Mouse (Mus musculus) cortical plate, adult 2 months (tissue): ENCODE measurements at regions not wholly inside any gene's neighbourhood (a gene's known extent, or its start where the extent isn't known, plus 50 kb on each side); places are given as distances from the start of the nearest gene placed in this dataset.

Source experiments
- H3K27ac ChIP-seq: fragments of 200-500 bp; 2 replicates; pipeline ENCODE4 v1.5.1; 2012; ENCODE audit warnings: low read length, control low read depth, inconsistent platforms; ENCODE audit not compliant: insufficient read depth
- H3K4me1 ChIP-seq: fragments of 200-500 bp; 2 replicates; pipeline ENCODE4 v1.6.1; 2011; ENCODE audit warnings: low read length; ENCODE audit not compliant: control insufficient read depth, insufficient read depth
- H3K4me3 ChIP-seq: fragments of 200-500 bp; 2 replicates; pipeline ENCODE4 v1.5.1; 2011; ENCODE audit warnings: mild to moderate bottlenecking, low read length, control low read depth; ENCODE audit not compliant: insufficient read depth
- CTCF ChIP-seq: fragments of 200-500 bp; IDR thresholded peaks from 2 replicates; pipeline ENCODE4 v1.5.1; 2011; ENCODE audit warnings: mild to moderate bottlenecking, control low read depth, low read length; ENCODE audit not compliant: insufficient read depth; ENCODE audit errors: extremely low read depth
- POLR2A ChIP-seq: fragments of 200-500 bp; IDR thresholded peaks from 2 replicates; pipeline ENCODE4 v1.6.1; 2011; ENCODE audit warnings: mild to moderate bottlenecking, low read length, control low read depth; ENCODE audit not compliant: insufficient read depth; ENCODE audit errors: extremely low read depth

- Histone ChIP-seq H3K27ac (no peak overlapping the region), H3K4me1 (no peaks in the 10 kb centered on the region), H3K4me3 (no peak overlapping the region)
- TF ChIP-seq POLR2A (no peak), CTCF (no peak)
Measured at GRCm38 (mm10) chr13:102442676-102443075, 250.7 kb upstream of the Cd180 start.

- no peaks in the 10 kb centered on the region for H3K4me1 ChIP-seq
- TF ChIP-seq CTCF: no peak
- TF ChIP-seq POLR2A: no peak
- no peak overlapping the region for H3K4me3 ChIP-seq
- no peak overlapping the region for H3K27ac ChIP-seq
Measured at GRCm38 (mm10) chr13:102447310-102447709, 246.0 kb upstream of the Cd180 start.

- TF ChIP-seq POLR2A: no peak
- TF ChIP-seq CTCF: no peak
- Histone ChIP-seq H3K4me3 (no peak overlapping the region), H3K27ac (no peak overlapping the region), H3K4me1 (no peaks in the 10 kb centered on the region)
Measured at GRCm38 (mm10) chr13:102449416-102450121, 243.8 kb upstream of the Cd180 start.

GRCm38 (mm10) chr13:102451176-102451575, 242.2 kb upstream of the Cd180 start:
- Histone ChIP-seq H3K4me3 (no peak overlapping the region), H3K4me1 (no peaks in the 10 kb centered on the region), H3K27ac (no peak overlapping the region)
- no peak for TF ChIP-seq POLR2A
- TF ChIP-seq CTCF: no peak

- no peak for TF ChIP-seq POLR2A
- no peak for TF ChIP-seq CTCF
- Histone ChIP-seq H3K27ac (no peak overlapping the region), H3K4me1 (no peaks in the 10 kb centered on the region), H3K4me3 (no peak overlapping the region)
Measured at GRCm38 (mm10) chr13:102458711-102459110, 234.6 kb upstream of the Cd180 start.

- no peak overlapping the region for H3K27ac ChIP-seq
- TF ChIP-seq CTCF (no peak), POLR2A (no peak)
- no peak overlapping the region for H3K4me3 ChIP-seq
- no peaks in the 10 kb centered on the region for H3K4me1 ChIP-seq
Measured at GRCm38 (mm10) chr13:102463993-102464392, 229.4 kb upstream of the Cd180 start.

- Histone ChIP-seq H3K4me1 (no peaks in the 10 kb centered on the region), H3K27ac (no peak overlapping the region), H3K4me3 (no peak overlapping the region)
- TF ChIP-seq POLR2A (no peak), CTCF (no peak)
Measured at GRCm38 (mm10) chr13:102481906-102482305, 211.5 kb upstream of the Cd180 start.

GRCm38 (mm10) chr13:102482451-102482850, 210.9 kb upstream of the Cd180 start:
- Histone ChIP-seq H3K27ac (no peak overlapping the region), H3K4me3 (no peak overlapping the region), H3K4me1 (no peaks in the 10 kb centered on the region)
- no peak for TF ChIP-seq POLR2A
- TF ChIP-seq CTCF: no peak

GRCm38 (mm10) chr13:102487416-102488097, 205.8 kb upstream of the Cd180 start:
- TF ChIP-seq CTCF: no peak
- no peak for TF ChIP-seq POLR2A
- no peak overlapping the region for H3K27ac ChIP-seq
- no peaks in the 10 kb centered on the region for H3K4me1 ChIP-seq
- H3K4me3 ChIP-seq: no peak overlapping the region

GRCm38 (mm10) chr13:102491370-102491769, 202.0 kb upstream of the Cd180 start:
- Histone ChIP-seq H3K4me1 (no peaks in the 10 kb centered on the region), H3K27ac (no peak overlapping the region), H3K4me3 (no peak overlapping the region)
- TF ChIP-seq POLR2A: no peak
- TF ChIP-seq CTCF: no peak
